Mouse (Mus musculus): Measurements from ENCODE around the gene Dcdc2b. TPM values are rescaled to one million over a fixed set of nuclear protein-coding genes. Genes with fewer than 3 reads are reported as not detected.

The Dcdc2b gene
- polyA plus RNA-seq, 1 experiment from 2014 or later, result 2.6 TPM

DNA sequence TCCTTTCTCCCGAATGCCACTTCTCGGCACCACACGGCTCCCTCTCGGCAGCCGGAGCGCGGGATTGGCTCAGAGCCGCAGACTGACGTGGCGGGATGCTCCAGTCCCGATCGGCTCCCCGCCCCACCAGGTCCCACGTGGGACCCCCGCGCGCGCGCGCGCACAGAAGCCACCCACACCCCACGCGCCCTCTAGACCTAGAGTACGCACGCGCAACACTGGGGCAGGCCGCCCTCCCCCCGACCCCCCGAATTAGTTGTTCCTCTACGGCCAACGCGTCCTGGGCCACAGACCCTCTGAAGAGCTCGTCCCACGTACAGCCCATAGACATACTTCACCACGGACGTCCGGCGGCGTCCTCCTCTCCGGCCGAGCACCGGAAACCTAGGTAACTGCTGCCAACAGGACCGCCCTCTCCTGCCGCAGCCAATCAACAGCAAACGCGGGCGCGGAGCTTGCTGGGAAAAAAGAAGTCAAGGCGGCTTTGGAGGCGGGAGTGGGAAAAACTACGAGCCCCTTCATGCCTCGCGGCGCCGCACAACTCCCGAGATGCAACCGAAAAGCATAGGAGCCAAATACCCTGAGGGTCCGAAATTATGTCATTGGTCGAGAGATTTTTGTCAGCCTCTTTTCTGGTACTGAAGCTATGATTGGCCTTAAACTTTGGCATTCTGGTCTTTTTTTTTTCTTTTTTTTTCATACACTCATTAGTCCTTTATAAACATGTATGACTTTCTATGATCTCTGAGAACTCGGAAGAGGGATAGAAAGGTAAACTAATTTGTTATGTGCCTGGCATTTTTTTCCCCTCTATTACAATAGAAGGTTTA is 26.8 kb upstream of the Dcdc2b start, which contains the start of gene Txlna:
TSS of gene Txlna (minus strand) at position 428 of the 830 bp plus-strand sequence.
- Histone ChIP-seq H3K27ac (replicated peaks in 1 of 2; ENCODE audit: control insufficient read depth in 1 of 2, insufficient read depth in 1 of 2, low read depth in 2 of 2, low read length in 2 of 2) (peak within 1 kb of the TSS; percentile 89 to 93), H3K4me3 (ENCODE audit: control insufficient read depth in 1 of 2, insufficient read depth in 1 of 2, low read depth in 1 of 2, low read length in 2 of 2) (peak within 1 kb of the TSS; percentile 62 to 76), H3K9ac (ENCODE audit: low read length) (peak within 1 kb of the TSS; percentile 82), H3K4me1 (ENCODE audit: control insufficient read depth in 2 of 2, insufficient read depth in 2 of 2, low read length in 2 of 2) (peaks cover 2 to 21% of the 10 kb centered on the region in 2 experiments; a peak in 3 of 4 replicates), H3K9me3 (ENCODE audit: control insufficient read depth, low read length) (no peaks in the 10 kb centered on the region), H3K27me3 (ENCODE audit: control insufficient read depth, insufficient read depth, low read length) (no peaks in the 10 kb centered on the region), H3K4me2 (ENCODE audit: low read length) (peak within 1 kb of the TSS; percentile 85), H3K36me3 (ENCODE audit: control insufficient read depth, insufficient read depth, low read length) (peaks cover 50% of the 10 kb centered on the region)
- peak; percentile 94 for ATAC-seq (ENCODE audit: insufficient number of reproducible peaks, insufficient read depth, low FRiP score, low read depth)
- WGBS, result under 1% methylated on average over 59 of the region's 60 CpGs

DNA sequence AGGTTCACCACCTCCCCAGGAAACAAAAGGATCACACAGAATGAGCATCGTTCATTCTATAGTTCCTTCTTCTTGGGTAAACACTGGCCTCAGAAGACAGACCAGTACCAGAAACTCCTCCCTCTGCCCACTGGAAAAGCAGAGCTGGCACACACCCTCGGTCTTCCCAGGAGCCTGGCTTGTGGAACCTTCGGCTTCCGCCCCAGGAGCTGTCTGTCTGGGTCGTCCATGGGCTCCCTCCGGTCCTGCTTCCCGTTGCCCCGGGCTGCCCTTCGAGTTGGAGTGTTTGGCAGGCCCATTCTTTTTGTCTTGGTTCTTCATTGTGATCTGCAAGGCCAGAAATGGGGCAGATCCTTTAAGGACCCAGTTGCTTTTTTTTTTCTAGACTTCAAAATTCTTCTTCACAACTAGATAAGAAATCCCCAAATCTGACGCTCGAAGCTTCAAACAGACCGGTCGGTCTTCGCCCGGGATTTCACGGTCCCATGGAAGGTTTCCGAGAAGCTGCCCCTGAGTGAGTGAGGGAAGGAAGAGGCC is 26.1 kb upstream of the Dcdc2b start:
- peak overlapping the region; percentile 85 for H3K4me2 ChIP-seq (ENCODE audit: low read length)
- 8% methylated on average over 17 of the region's 17 CpGs for WGBS
- H3K27me3 ChIP-seq (ENCODE audit: control insufficient read depth, insufficient read depth, low read length), result no peaks in the 10 kb centered on the region
- peak overlapping the region; percentile 89 to 93 for H3K27ac ChIP-seq (replicated peaks in 1 of 2; ENCODE audit: control insufficient read depth in 1 of 2, insufficient read depth in 1 of 2, low read depth in 2 of 2, low read length in 2 of 2)
- peak overlapping the region; percentile 62 to 76 for H3K4me3 ChIP-seq (ENCODE audit: control insufficient read depth in 1 of 2, insufficient read depth in 1 of 2, low read depth in 1 of 2, low read length in 2 of 2)
- no peak for ATAC-seq (ENCODE audit: insufficient number of reproducible peaks, insufficient read depth, low FRiP score, low read depth)
- peaks cover 2 to 21% of the 10 kb centered on the region in 2 experiments; a peak in 3 of 4 replicates for H3K4me1 ChIP-seq (ENCODE audit: control insufficient read depth in 2 of 2, insufficient read depth in 2 of 2, low read length in 2 of 2)
- peak overlapping the region; percentile 82 for H3K9ac ChIP-seq (ENCODE audit: low read length)
- peaks cover 50% of the 10 kb centered on the region for H3K36me3 ChIP-seq (ENCODE audit: control insufficient read depth, insufficient read depth, low read length)
- H3K9me3 ChIP-seq (ENCODE audit: control insufficient read depth, low read length), result no peaks in the 10 kb centered on the region

DNA sequence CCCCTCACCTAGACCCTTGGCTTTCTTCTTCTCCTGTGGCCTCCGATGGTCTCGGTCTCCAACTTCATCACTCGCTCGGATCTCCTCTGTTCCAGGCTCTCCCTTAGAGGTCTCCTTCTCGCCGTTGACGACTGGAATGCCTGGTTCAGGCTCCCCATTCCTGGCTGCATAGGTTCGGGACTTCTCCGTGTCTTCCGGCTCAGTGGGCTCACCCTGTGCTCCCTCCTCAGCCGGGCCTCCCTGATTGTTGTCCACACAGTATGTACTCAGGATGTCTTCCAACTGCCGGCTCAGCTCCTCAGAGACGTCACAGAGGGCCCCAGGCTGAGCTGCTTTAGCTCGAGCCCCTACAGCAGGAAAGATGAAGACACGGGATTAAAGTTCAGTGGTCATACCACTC is 25.2 kb upstream of the Dcdc2b start:
- Histone ChIP-seq H3K9ac (ENCODE audit: low read length) (peak overlapping the region; percentile 82), H3K4me1 (ENCODE audit: control insufficient read depth in 2 of 2, insufficient read depth in 2 of 2, low read length in 2 of 2) (peaks cover 2 to 21% of the 10 kb centered on the region in 2 experiments; a peak in 3 of 4 replicates), H3K4me2 (ENCODE audit: low read length) (peak overlapping the region; percentile 85), H3K9me3 (ENCODE audit: control insufficient read depth, low read length) (no peaks in the 10 kb centered on the region), H3K4me3 (ENCODE audit: control insufficient read depth in 1 of 2, insufficient read depth in 1 of 2, low read depth in 1 of 2, low read length in 2 of 2) (peak overlapping the region in 1 of 2 experiments; percentile 62; a peak in 2 of 4 replicates), H3K27ac (replicated peaks in 1 of 2; ENCODE audit: control insufficient read depth in 1 of 2, insufficient read depth in 1 of 2, low read depth in 2 of 2, low read length in 2 of 2) (no peak overlapping the region), H3K36me3 (ENCODE audit: control insufficient read depth, insufficient read depth, low read length) (peaks cover 50% of the 10 kb centered on the region), H3K27me3 (ENCODE audit: control insufficient read depth, insufficient read depth, low read length) (no peaks in the 10 kb centered on the region)
- WGBS, result 86% methylated on average over 15 of the region's 15 CpGs
- no peak for ATAC-seq (ENCODE audit: insufficient number of reproducible peaks, insufficient read depth, low FRiP score, low read depth)

DNA sequence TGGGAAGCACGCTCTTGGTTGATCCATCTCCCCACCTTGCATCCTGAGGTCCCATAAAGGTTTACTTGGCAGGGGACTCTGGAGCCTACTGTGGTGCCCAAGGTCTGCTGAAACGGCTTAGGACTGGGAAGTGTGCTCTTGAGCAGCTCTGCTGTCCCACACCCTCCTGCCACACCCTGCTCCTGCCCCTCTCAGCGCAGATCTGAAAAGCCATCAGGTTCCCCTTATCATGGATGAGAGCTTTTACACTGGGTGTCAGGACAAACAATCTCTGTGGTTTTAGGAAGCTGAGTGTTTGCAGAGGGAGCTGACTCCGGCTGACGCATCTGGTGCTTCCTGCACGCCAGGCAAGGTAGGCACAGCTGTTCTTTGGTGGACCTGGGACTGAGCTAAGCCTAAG is 19.8 kb upstream of the Dcdc2b start:
- H3K4me2 ChIP-seq (ENCODE audit: low read length), result no peak overlapping the region
- WGBS, result 93% methylated on average over 6 of the region's 6 CpGs
- H3K4me1 ChIP-seq (ENCODE audit: control insufficient read depth in 2 of 2, insufficient read depth in 2 of 2, low read length in 2 of 2), result peaks cover 0 to 5% of the 10 kb centered on the region in 2 experiments; a peak in 2 of 4 replicates
- ATAC-seq (ENCODE audit: insufficient number of reproducible peaks, insufficient read depth, low FRiP score, low read depth), result no peak
- H3K9me3 ChIP-seq (ENCODE audit: control insufficient read depth, low read length), result no peaks in the 10 kb centered on the region
- no peak overlapping the region for H3K9ac ChIP-seq (ENCODE audit: low read length)
- H3K27ac ChIP-seq (replicated peaks in 1 of 2; ENCODE audit: control insufficient read depth in 1 of 2, insufficient read depth in 1 of 2, low read depth in 2 of 2, low read length in 2 of 2), result no peak overlapping the region
- no peaks in the 10 kb centered on the region for H3K27me3 ChIP-seq (ENCODE audit: control insufficient read depth, insufficient read depth, low read length)
- no peak overlapping the region for H3K4me3 ChIP-seq (ENCODE audit: control insufficient read depth in 1 of 2, insufficient read depth in 1 of 2, low read depth in 1 of 2, low read length in 2 of 2)
- H3K36me3 ChIP-seq (ENCODE audit: control insufficient read depth, insufficient read depth, low read length), result peaks cover 98% of the 10 kb centered on the region

DNA sequence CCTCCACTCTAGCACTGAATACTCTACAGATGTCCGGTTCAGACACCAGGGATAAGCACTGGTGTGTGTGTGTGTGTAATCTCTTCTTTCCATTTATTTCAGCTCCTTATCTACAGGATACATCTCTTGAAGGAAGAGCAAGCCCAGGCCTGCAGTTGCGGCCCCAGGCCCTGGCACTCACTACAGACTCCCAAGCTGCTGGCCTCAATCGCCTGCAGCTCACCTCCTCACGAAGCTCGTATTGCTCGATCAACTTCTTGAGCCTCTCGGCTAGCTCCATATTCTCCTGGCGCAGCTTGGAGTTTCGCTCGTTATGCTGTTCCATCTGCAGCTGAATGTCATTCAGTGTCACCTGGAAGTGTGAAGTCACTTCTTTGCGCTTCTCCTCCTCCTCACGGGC is 17.8 kb upstream of the Dcdc2b start:
- Histone ChIP-seq H3K4me2 (ENCODE audit: low read length) (no peak overlapping the region), H3K27ac (replicated peaks in 1 of 2; ENCODE audit: control insufficient read depth in 1 of 2, insufficient read depth in 1 of 2, low read depth in 2 of 2, low read length in 2 of 2) (no peak overlapping the region), H3K9ac (ENCODE audit: low read length) (no peak overlapping the region), H3K36me3 (ENCODE audit: control insufficient read depth, insufficient read depth, low read length) (peaks cover 100% of the 10 kb centered on the region), H3K27me3 (ENCODE audit: control insufficient read depth, insufficient read depth, low read length) (no peaks in the 10 kb centered on the region), H3K4me1 (ENCODE audit: control insufficient read depth in 2 of 2, insufficient read depth in 2 of 2, low read length in 2 of 2) (no peaks in the 10 kb centered on the region), H3K9me3 (ENCODE audit: control insufficient read depth, low read length) (no peaks in the 10 kb centered on the region), H3K4me3 (ENCODE audit: control insufficient read depth in 1 of 2, insufficient read depth in 1 of 2, low read depth in 1 of 2, low read length in 2 of 2) (no peak overlapping the region)
- no peak for ATAC-seq (ENCODE audit: insufficient number of reproducible peaks, insufficient read depth, low FRiP score, low read depth)
- 92% methylated on average over 12 of the region's 12 CpGs for WGBS

DNA sequence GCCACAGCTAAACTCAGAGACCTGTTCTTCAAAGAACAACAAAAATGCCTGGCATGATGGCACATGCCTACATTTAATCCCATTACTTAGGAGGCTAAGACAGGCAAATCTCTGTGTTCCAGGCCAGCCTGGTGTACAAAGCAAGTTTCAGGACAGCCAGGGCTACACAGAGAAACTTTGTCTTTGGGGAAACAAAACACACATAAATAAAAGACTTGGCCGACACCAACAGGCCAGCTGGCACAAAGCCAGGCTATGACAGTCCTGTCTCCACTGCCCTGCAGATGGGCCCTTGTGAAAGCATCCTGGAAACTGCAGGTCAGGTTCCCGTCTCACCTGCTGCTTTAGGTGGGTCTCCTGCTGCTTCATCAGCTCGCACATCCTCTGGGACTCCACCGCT is 16.9 kb upstream of the Dcdc2b start:
- Histone ChIP-seq H3K4me2 (ENCODE audit: low read length) (no peak overlapping the region), H3K27ac (replicated peaks in 1 of 2; ENCODE audit: control insufficient read depth in 1 of 2, insufficient read depth in 1 of 2, low read depth in 2 of 2, low read length in 2 of 2) (no peak overlapping the region), H3K4me1 (ENCODE audit: control insufficient read depth in 2 of 2, insufficient read depth in 2 of 2, low read length in 2 of 2) (no peaks in the 10 kb centered on the region), H3K27me3 (ENCODE audit: control insufficient read depth, insufficient read depth, low read length) (no peaks in the 10 kb centered on the region), H3K36me3 (ENCODE audit: control insufficient read depth, insufficient read depth, low read length) (peaks cover 100% of the 10 kb centered on the region), H3K9ac (ENCODE audit: low read length) (no peak overlapping the region), H3K4me3 (ENCODE audit: control insufficient read depth in 1 of 2, insufficient read depth in 1 of 2, low read depth in 1 of 2, low read length in 2 of 2) (no peak overlapping the region), H3K9me3 (ENCODE audit: control insufficient read depth, low read length) (no peaks in the 10 kb centered on the region)
- no peak for ATAC-seq (ENCODE audit: insufficient number of reproducible peaks, insufficient read depth, low FRiP score, low read depth)
- 73% methylated on average over 4 of the region's 4 CpGs for WGBS

DNA sequence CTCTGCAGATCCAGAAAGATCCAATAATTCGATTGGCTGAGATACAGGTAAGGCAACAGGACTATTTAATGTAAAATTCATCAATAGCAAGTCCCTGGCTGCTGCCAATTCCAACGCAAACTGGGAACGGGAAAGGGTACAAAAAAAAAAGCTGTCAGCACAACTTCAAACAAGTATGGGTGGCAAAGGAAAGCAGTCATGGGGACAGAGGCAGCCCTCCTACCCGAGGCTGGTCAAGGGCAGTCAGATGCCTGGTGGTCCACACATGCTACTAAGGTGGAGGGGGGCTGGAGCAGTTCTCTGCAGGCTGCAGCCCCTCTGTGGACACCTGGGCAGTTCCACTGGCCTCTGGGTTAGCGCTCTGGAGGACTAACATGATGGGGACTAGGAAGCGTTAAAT is 12.0 kb upstream of the Dcdc2b start:
- Histone ChIP-seq H3K36me3 (ENCODE audit: control insufficient read depth, insufficient read depth, low read length) (peaks cover 52% of the 10 kb centered on the region), H3K27ac (replicated peaks in 1 of 2; ENCODE audit: control insufficient read depth in 1 of 2, insufficient read depth in 1 of 2, low read depth in 2 of 2, low read length in 2 of 2) (no peak overlapping the region), H3K4me3 (ENCODE audit: control insufficient read depth in 1 of 2, insufficient read depth in 1 of 2, low read depth in 1 of 2, low read length in 2 of 2) (no peak overlapping the region), H3K27me3 (ENCODE audit: control insufficient read depth, insufficient read depth, low read length) (no peaks in the 10 kb centered on the region), H3K4me2 (ENCODE audit: low read length) (no peak overlapping the region), H3K9ac (ENCODE audit: low read length) (no peak overlapping the region), H3K9me3 (ENCODE audit: control insufficient read depth, low read length) (no peaks in the 10 kb centered on the region), H3K4me1 (ENCODE audit: control insufficient read depth in 2 of 2, insufficient read depth in 2 of 2, low read length in 2 of 2) (peaks cover 19 to 24% of the 10 kb centered on the region in 2 experiments; a peak in 3 of 4 replicates)
- no peak for ATAC-seq (ENCODE audit: insufficient number of reproducible peaks, insufficient read depth, low FRiP score, low read depth)
- WGBS, result 68% methylated on average over 6 of the region's 6 CpGs
